Mouse (Mus musculus): ENCODE results near the gene Defb18. TPM values are rescaled to one million over a fixed set of nuclear protein-coding genes. Genes with fewer than 3 reads are reported as not detected.
"Not testable (repeated sequence)": the region's sequence is repeated elsewhere in the genome, so short reads cannot be mapped to it uniquely, and the experiment has no call there.

Gene Defb18
- not detected for total RNA-seq (2021)
- long read RNA-seq, experiment 1: 0 reads
- long read RNA-seq, experiment 2: 0 reads

DNA sequence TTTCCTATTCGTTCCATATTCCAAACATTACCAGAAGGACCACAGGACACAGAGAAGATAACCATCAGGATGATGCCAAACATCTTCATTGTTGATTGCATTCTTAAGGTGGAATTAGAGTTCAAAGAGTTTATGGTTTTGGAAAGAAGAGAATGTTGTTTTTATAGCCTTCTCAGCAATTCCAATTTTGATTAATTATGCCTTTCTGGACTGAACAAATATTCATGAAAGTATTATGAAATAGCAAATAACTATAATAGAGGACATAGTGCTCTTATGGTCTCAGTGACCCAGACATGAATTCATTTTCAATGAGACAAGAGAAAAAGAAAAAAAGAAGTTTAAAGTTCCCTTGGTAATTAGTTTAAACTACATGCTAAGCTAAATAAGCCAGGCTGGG lies at the start of gene Defb18:
Gene Defb18, minus strand, starts transcription at position 101 of the 400 bp plus-strand sequence.
- no peak for DNase-seq (ENCODE audit: low spot score in 2 of 2)

DNA sequence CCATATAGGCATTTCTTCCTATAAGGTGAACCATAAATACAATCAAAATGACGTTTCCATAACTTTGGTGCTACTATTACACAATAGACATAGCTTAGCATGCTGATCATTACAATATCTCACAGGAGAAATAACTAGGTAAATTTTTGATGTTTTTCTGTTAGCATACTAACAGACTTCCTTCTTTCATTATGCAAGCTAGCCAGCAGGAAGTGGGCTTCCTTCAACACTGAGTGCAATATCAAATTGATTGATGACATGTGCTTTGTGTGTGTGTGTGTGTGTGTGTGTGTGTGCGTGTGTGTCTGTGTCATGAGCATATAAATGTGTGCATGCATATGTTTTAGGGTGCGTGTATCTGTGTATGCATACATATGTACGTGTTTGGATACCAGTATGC lies 33.9 kb upstream of the Defb18 start:
- no peak for DNase-seq (ENCODE audit: low spot score in 2 of 2)

DNA sequence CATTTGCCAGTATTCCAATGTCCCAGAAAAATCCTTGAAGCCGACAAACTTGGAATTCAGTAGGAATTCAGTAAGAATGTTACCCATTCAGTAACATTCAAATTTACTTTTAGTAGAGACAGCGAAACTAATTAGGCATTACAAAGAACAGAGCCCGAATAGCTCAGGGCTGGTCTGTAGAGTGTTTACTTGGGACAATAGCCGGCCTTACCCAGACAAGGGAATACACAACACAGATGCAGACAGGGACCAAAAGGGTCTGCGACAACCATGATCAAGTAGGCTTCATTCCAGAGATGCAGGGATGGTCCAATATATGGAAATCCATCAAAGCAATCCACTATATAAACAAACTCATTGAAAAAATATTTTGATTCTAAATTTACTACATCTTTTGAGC lies 31.6 kb upstream of the Defb18 start:
- DNase-seq (ENCODE audit: low spot score in 2 of 2): no peak

DNA sequence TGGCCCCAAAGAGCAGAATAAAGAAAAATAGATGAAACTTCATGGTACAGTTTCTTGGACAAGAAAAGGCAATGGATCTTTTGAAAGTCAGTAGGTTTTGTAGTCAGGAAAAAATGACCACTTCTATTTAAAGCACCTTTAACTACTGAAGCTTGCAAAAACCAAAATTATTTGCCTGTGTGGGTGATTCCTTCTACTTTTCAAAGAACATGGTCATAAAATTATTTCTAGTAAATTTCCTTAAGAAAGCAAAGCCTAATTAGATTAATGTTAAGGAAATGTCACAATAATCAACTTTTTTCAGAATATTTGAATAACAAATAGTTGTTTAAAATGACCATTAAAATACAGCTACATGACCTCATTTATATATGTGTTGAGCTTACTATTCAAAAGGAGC lies 27.8 kb upstream of the Defb18 start, which contains the start of gene Defb41:
Gene Defb41, minus strand, starts transcription at position 101 of the 400 bp plus-strand sequence.
- DNase-seq (ENCODE audit: low spot score in 2 of 2): no peak

DNA sequence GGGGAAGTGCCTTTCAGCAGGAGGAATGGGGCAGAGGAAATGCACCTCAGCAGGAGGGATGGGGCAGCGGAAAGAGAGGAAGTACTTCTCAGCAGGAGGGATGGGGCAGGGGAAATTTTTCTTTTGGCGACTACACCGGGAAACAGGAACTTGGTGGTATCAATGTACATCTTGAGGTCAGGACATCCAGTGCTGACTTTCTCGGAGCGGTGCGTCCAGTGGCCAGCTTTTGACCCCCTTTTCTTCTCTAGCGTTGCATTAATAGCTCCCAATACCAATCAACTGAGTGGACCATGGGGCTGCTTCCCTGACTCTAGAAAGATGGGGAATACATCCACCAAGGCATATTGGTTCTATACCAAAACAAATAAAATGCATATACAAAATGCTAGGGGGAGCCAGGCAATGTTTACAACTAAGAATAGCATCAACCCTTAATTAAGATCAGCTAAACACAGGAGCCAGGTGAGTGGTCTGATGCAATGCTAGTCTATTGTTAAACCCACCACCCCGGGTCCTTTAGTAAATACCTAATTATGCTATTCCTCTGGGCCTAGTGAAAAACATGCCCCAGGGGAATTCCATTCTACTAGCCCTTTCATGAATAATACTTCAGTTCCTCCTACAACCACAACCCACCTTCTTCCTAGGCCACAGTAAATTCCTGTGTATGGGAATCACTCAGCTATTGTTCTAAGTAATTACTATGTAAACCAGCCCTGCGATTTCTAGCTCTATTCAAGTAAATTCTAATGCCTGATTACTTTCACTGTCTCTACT lies 8.7 kb upstream of the Defb18 start:
- not testable (repeated sequence) for DNase-seq (ENCODE audit: low spot score in 2 of 2)

DNA sequence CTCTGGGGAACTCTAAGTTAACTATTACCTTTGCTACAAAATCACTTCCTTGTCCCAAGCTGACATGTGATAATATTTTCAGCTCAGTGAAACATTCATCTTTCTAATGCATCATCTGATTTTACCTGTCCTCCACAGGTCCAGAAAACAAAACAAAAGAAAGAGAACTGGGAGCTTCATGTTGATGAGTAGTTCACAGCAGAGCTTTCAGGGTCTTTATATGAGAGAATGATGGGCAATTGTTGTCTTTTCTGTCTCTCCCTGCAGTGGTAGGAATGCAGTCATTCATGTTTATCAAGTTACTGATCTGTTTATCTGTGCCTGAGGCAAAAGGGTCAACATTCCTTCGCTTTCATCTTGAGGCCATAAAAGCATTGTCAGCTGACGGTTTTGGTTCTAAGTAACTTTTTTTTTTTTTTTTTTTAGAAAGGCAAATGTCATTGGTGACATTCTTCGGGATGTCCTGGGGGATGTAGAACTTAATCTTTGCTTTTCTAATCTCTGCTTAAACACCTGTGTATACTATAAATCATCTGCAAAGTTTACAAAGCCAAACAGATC lies 13.8 kb downstream of the Defb18 start:
- no peak for DNase-seq (ENCODE audit: low spot score in 2 of 2)

DNA sequence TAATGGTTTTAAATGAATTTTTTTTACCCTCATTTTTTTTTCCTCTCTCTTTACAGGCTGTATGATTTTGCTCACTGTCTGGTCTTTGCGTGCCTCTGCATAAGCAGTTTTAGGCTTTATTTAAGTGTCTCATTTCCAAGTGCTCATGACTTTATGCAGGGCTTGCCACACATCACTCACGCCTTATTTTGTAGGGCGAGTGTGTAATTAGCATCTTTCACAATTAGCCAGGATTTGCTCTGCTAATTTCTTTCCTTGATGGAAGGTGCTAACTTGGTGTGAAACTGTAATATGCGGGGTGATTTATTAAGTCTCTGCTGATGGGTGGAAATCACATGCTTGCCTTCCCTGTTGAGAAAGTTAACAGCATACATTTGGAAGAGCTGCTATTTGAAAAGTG lies 45.5 kb downstream of the Defb18 start:
- no peak for DNase-seq (ENCODE audit: low spot score in 2 of 2)

DNA sequence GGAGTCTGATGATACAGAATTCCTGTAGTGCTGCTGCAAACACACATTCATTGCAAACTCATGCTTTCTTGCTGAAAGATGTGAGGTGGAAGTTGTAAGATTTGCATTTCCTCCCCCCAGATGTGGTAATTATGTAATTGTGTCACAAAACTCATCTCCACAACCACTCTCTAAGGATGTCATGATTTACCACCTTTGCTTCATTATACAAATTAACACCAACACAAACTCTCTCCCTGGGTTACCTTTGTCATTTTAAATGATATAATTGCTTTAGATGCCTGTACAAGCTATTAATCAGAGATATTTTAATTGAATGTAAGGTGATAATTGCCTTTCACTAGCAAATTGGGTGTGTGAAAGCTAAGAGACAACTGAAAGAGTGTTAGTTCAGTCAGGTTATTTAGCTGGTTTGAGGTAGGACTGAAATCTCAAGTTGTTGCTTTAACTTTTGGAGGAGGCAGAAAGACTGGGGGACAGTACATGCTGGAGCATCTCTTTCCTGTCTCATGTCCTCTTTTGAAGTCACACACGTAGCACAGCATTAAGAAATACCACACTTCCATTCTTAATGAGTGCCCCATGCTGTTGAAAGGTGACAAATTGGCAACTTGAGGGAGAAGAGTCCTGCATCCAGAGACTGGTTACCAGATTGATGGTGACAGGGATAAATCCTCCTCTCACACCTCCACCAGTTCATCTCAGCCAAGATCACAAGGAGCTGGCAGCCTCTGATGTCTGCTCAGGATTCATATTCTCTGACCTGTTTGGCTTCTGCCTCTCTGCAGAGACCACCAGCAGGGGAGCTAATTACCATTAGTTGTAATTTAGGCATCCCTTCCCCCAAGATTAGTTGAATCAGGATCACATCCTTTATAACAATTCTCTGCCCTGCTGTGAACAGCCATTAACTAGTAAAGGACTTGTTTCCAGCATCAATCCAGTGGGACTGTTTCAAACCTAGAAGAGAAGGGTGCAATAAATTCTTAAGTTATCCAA lies 46.2 kb downstream of the Defb18 start:
- DNase-seq (ENCODE audit: low spot score in 2 of 2): no peak

Other genes starting within 250 kb of the Defb18 start
- gene Crisp4, start 91.5 kb downstream of the Defb18 start, total RNA-seq (2021): not detected
- gene Defb41, start 27.7 kb upstream of the Defb18 start, total RNA-seq (2021): not detected

Data from adrenal gland, adult 18-20 months (tissue).